Mouse (Mus musculus) layer of hippocampus, postnatal 25 days (tissue): Measurements from ENCODE around the gene Itsn1. TPM values are rescaled to one million over a fixed set of nuclear protein-coding genes. Genes with fewer than 3 reads are reported as not detected.

Experiments used
- DNase-seq, 2 experiments: peaks; one replicate each; pipeline ENCODE4 v3.0.0; 2022; ENCODE audit warnings: mixed read lengths in 2 of 2, low spot score in 1 of 2; ENCODE audit errors: extremely low spot score in 1 of 2
- total RNA-seq, 2 experiments: library from RNA; stranded (reverse); gene quantifications; 2 replicates each; pipeline ENCODE4 v1.2.3; 2021

The Itsn1 gene
- total RNA-seq, 2 experiments from 2014 or later: 137 to 156 TPM

DNA sequence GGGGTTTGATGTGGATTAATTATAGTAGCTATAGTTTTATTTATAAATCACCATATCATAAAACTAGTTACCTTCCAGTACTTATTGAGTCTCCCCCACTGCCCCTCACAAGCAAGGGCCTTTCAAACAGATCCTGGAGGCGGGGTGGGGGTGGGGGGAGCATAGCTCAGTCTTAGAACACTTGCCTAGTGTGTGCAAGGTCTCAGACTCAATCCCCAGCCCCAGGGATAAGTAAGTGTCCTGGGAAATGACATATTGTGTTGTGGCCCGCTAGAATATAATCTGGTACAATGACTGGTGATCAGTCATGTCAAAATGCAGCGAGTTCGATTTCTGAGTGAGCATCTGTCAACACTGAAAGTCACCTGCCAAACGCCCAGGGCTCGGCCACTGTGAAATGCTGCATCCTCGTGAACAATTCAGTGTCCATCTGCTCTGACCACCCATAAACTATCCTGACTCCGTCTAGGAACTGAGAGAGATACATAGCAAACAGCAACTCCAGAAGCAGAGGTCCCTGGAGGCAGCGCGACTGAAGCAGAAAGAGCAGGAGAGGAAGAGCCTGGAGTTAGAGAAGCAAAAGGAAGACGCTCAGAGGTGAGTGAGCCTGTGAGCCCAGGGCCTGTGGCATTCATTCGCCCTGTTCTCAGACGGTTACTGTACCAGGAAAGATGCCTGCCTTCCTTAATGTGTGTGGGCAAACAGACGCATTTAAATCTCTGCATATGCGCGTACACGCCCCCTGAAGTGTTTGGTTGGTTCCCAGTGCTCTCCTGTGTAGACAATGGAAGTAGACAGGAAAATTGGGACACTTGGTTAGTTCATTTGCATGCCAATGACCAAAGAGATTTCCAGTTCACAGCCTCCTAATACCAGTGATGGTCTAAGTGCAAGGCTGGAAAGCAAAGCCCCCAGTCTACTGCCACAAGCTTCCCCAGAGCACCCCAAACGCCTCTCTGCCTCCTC lies 107.8 kb downstream of the Itsn1 start:
- no peak for DNase-seq

DNA sequence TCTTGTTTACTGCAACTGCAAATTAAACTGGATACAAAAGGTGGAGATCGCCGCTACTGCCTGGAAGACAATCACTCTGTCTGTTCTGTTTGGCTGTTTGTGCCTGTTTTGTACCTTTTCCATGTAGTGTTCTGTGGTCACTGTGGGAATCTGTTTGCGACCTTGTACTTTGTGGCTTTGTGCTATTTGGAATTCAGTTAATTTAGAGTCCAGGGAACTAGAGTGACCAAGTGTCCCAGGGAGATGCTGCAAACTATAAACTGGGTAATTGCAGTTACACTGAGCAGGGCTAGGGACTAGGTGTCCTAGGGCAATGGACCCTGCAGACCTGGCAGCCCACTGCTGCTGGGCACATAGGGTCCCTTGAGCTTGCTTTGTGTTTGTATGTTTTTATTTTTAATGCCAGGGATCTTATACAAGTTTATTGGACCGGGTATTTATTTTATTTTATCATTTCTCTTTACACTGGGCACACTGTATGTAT lies 108.5 kb downstream of the Itsn1 start:
- no peak for DNase-seq

DNA sequence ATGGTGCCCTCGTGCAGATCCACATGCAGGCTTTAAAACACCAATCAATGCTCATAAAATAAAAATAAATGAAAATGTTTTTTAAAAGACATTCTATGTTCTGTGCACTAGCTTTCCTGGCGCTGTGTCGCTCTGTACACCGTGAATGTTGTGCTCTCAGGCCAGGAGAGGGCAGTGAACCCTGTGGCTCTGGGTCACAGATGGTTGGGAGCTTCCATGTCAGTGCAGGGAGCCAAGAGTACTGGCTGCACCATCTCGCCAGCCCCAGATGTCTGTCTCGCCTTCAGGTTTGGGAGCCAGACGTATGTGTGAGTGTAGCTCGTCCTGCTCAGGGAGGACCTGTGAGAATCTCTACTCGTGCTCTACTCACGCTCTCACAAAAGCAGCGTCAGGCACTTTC lies 109.7 kb downstream of the Itsn1 start:
- DNase-seq: no peak

DNA sequence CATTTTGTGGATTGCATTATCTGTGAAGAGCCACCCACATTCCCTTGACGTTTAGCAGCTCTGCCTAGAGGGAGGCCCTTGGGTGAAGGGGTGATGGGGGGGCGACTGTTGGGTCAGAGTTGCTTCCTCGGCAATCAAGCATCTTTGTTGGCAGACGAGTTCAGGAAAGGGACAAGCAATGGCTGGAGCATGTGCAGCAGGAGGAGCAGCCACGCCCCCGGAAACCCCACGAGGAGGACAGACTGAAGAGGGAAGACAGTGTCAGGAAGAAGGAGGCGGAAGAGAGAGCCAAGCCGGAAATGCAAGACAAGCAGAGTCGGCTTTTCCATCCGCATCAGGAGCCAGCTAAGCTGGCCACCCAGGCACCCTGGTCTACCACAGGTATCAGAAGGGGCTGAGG lies 110.4 kb downstream of the Itsn1 start:
- DNase-seq: no peak

GRCm38 (mm10) chr16:91841026-91841630 lies 112.0 kb downstream of the Itsn1 start:
- DNase-seq: no peak

DNA sequence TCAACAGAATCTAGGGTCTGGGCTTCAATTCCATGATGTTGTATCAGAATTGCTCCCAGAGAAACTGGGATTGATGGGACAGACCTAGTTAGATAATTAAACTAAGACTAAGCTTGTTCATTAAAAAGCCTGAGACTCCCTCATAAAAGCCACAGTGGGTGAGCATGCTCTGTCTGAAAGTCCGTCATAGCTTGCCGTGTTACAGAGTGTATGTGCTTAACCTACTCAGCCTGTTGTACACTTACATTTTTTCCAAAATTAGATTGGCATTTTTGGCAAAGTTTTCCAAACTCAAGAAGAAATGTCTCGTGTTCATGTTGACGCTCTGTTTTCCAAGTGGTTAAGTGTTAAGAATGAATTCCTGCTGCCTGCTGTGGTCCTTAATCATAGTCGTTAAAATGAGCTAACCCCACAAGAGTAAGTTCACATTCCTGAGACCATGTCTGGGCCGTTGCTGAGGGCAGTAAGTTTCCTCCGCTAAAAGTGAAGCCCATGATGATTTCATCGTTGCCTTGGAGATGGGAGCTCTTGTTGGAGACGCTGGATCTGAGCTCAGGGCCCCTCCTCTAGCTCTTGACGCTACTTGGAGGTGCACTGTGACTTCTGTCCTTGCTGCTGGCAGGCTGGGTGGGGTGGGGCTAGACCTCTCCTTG lies 117.1 kb downstream of the Itsn1 start:
- no peak for DNase-seq

- DNase-seq: no peak
These were observed 118.6 kb downstream of the Itsn1 start for GRCm38 (mm10) chr16:91847525-91848225.

DNA sequence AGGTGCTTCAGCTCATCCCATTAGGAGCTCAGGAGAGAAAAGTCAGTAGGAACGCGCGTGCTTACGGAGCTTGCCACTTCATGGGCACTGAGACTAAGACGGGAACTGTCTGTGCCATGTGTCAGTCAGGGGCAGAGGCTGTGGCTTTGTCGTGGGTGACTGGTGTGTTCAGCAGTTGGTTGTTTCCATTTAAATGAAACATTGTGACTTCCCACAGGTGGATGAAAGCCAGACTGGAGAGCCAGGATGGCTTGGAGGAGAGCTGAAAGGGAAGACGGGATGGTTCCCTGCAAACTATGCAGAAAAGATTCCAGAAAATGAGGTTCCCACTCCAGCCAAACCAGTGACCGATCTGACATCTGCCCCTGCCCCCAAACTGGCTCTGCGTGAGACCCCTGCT lies 119.4 kb downstream of the Itsn1 start:
- DNase-seq: no peak

GRCm38 (mm10) chr16:91848906-91849603 lies 120.0 kb downstream of the Itsn1 start:
- DNase-seq: no peak

DNA sequence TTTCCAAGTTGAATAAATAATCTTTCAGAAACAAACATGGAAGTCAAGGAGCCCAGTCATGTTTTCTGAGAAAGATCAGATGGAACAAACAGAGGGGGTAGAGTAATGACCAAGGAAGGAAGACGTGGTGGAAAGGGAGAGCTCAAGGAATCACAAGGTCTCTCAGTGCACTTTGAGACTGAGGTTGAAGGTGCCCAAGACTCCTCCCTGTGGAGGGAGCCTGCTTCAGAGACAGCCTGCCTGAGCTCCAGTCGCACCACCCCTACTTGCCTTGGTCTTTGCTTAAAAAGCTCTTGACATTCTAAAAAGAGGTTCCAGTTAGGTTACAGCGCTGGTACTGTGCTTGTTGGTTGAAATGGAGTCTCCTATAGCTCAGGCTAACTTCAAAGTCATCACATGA lies 121.1 kb downstream of the Itsn1 start:
- no peak for DNase-seq

DNA sequence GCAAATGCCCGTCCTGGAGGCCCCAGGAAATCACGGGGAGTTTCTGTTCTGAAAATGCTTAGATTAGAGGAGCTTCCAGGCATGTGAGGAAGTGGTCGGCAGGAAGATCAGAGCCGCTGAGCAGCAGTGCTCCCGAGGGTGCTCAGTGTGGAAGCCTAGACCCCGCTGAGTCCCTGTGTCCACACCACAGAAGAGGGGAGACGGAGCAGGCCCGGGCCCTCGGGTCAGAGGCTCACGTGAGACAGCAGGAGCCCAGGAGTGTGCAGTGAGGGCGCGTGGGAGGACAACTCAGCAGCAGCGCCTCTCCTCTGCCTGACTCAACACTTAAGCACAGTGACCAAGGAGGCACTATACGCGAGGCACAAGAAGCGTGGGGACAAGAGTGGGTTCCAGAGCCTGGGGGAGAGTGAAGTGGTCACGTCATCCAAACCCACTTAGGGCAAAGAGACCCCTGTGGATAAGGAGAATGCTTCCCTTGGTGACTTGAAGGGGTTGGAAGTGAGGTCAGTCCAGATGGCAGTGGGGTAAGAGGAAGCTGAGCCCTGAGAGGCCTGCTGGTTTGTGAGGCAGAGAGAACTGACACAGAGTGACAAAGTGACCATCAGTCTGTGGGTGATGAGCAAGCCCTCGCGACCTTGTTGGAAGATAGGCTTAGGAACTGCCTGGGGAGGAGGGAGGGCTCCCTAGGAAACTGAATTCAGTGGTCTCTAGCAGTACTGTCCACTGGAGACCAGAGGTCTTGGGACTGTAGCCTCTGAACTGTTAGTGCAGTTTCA lies 122.6 kb downstream of the Itsn1 start:
- DNase-seq: no peak

GRCm38 (mm10) chr16:91852753-91853152 lies 123.7 kb downstream of the Itsn1 start:
- DNase-seq: no peak

GRCm38 (mm10) chr16:91853223-91853622 lies 124.1 kb downstream of the Itsn1 start:
- DNase-seq: no peak

- DNase-seq: no peak
These were observed 129.6 kb downstream of the Itsn1 start for GRCm38 (mm10) chr16:91858695-91859094.

GRCm38 (mm10) chr16:91859203-91859602 lies 130.1 kb downstream of the Itsn1 start:
- no peak for DNase-seq

- no peak for DNase-seq
These were observed 130.9 kb downstream of the Itsn1 start for GRCm38 (mm10) chr16:91859958-91860357.

DNA sequence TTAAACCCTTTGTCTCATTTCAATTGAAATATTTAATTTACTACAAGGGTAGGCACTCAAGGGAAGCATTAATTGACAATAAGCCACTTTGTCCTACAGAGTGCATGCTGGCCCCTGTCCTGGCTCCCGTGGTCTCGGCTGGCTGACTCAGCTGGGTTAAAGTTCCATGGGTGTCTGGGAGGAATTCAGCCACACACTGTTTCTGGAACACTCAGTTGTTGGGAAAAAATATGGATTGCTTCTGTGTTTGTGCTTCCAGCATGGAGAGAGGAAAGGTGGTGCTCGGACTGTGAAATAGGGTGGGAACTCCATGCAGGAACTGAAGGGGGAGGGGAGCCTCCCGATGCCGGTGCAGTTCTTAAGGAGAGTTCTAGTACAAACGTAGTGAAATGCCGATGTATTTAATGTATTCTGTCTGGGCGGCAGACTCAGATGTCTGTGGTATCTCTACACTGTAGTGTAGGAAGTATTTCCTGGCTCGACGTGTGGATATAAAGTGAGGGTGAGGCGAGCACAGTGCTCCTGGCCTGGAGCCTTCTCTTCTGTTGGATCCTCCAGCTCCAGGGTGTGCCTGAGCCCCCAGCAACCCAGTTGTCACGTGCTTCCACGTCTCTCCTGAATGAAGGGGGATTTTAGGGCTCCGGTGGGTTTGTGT lies 131.5 kb downstream of the Itsn1 start:
- no peak for DNase-seq

- DNase-seq: no peak
These were observed 132.8 kb downstream of the Itsn1 start for GRCm38 (mm10) chr16:91861784-91862371.
